Mouse (Mus musculus) intestine, postnatal 0 days (tissue): ENCODE measurements at regions not wholly inside any gene's neighbourhood (a gene's known extent, or its start where the extent isn't known, plus 50 kb on each side); places are given as distances from the start of the nearest gene placed in this dataset.

Source experiments
- ATAC-seq: fragments of 200-750 bp; cut with Nextera tagmentation; 2 replicates; pipeline ENCODE4 v1.8.0; 2017; ENCODE audit warnings: mild to moderate bottlenecking, moderate TSS enrichment, moderate library complexity
- H3K27ac ChIP-seq: fragments of 300-500 bp; sonication (generic); 2 replicates; pipeline ENCODE4 v1.5.1; 2014; ENCODE audit warnings: mild to moderate bottlenecking, low read depth, low read length, moderate library complexity
- H3K27me3 ChIP-seq: fragments of 300-500 bp; sonication (generic); replicated peaks from 2 replicates; pipeline ENCODE4 v1.6.1; 2014; ENCODE audit warnings: low read length, mixed read lengths; ENCODE audit not compliant: control insufficient read depth, insufficient read depth
- H3K36me3 ChIP-seq: fragments of 300-500 bp; sonication (generic); 2 replicates; pipeline ENCODE4 v1.6.1; 2014; ENCODE audit warnings: mild to moderate bottlenecking, moderate library complexity; ENCODE audit not compliant: control insufficient read depth, insufficient read depth
- H3K4me1 ChIP-seq: fragments of 300-500 bp; sonication (generic); replicated peaks from 2 replicates; pipeline ENCODE4 v1.6.1; 2014; ENCODE audit warnings: antibody characterized with exemption, low read length, mixed read lengths; ENCODE audit not compliant: control insufficient read depth, insufficient read depth
- H3K4me2 ChIP-seq: fragments of 300-500 bp; sonication (generic); replicated peaks from 2 replicates; pipeline ENCODE4 v1.6.1; 2014; ENCODE audit warnings: low read depth, mild to moderate bottlenecking, moderate library complexity
- H3K4me3 ChIP-seq: fragments of 300-500 bp; sonication (generic); 2 replicates; pipeline ENCODE4 v1.5.1; 2014; ENCODE audit warnings: low read depth, low read length
- H3K9ac ChIP-seq: fragments of 300-500 bp; sonication (generic); 2 replicates; pipeline ENCODE4 v1.6.1; 2014; ENCODE audit warnings: mild to moderate bottlenecking, low read depth, low read length
- H3K9me3 ChIP-seq: fragments of 300-500 bp; sonication (generic); 2 replicates; pipeline ENCODE4 v1.6.1; 2016; ENCODE audit warnings: mixed run types; ENCODE audit not compliant: control insufficient read depth
- CTCF ChIP-seq: sonication (generic); IDR thresholded peaks from 2 replicates; pipeline ENCODE4 v1.5.1; 2016; ENCODE audit warnings: low read depth, mild to moderate bottlenecking, control low read depth, antibody characterized with exemption, moderate library complexity
- WGBS: fragments of 180-500 bp; shearing (Covaris S2); extraction: QIAGEN DNeasy Blood & Tissue Kit; methylation state at CpG from one replicate; pipeline ENCODE4 v1.1.7; 2014; 5-methylcytosine and 5-hydroxymethylcytosine counted together

DNA sequence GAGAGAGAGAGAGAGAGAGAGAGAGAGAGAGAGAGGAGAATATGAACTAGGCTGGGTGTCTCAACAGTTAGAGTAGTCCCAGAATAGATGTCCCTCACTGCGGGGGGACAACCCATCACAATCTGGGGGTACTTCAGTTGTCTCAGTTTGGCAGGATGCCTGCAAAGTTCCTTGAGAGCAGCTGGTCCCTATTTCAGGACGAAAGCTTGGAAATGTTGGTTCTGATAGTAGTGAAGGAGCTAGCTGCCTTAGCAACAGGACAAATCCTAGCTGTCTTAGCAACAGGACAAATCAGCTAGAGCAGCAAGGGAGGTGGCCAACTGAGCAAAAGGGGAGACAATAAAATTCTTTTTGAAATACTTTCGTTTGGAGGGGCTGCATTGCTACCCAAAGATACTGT is 139.9 kb upstream of the Frg1 start:
- Histone ChIP-seq H3K27me3 (no peaks in the 10 kb centered on the region), H3K9ac (no peak overlapping the region), H3K4me1 (no peaks in the 10 kb centered on the region), H3K4me2 (no peak overlapping the region), H3K36me3 (no peaks in the 10 kb centered on the region), H3K4me3 (no peak overlapping the region), H3K27ac (no peak overlapping the region), H3K9me3 (no peaks in the 10 kb centered on the region)
- no peak for ATAC-seq
- 62% methylated on average over 3 of the region's 3 CpGs for WGBS
- no peak for TF ChIP-seq CTCF

DNA sequence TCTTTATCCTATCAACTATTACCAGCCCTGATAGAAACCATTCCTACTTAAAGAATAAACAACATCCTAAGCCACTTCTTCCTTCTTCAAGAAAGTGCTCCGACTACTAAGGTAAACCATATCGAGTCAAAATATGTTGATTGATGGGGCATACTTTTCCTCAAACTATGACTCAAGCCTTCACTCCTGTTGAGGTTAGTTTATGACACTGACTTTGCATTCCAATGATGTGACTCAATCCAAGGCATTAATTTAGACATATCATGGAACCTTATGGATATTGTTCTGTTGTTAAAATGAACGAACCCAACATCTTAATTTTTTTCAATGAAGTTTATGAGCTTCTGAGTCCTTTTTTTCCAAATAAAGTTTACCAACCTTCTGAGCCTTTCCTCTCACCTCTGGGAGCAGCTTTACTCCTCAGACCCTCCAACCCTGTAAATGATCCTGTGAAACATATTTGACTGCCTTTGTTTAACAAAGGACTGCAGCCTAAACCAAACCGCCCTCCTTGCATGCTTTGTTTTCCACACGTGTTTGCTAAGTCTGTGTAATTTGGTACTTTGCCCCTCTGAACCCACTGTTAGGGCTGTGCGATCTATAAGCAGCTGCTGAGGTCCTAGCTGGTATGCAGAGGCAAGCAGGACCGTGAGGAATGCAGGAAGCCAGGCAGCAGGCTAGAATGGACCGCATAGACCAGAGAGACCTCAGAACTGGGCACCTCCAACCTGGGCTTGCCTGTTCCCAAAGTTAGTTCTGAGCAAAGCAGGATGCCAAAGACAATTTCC is 136.1 kb upstream of the Frg1 start:
- TF ChIP-seq CTCF: no peak
- 22% methylated on average over 8 of the region's 8 CpGs for WGBS
- no peak overlapping the region for H3K4me3 ChIP-seq

DNA sequence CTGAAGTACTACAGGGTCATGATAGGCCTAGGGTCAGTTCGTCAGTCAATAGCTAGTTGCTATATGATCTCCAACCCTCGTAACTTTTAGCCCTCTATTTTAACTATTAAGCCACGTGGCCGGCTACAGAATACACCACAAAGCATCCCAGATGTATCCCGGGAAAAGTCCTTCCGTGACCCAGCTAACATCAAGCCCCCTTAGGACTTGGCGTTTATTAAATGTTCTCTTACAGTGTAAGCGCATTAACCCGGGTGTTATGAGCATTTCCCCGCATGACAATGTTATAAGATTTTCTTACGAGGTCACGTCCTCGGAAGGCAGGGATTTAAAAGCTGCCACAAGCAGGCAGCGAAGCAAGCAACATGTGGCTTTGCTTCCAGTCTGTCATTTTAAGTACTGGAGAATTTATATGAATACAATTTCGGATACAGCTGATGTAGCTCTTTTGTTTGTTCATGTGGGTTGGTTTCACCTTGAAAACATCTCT is 135.1 kb upstream of the Frg1 start:
- Histone ChIP-seq H3K27me3 (no peaks in the 10 kb centered on the region), H3K36me3 (no peaks in the 10 kb centered on the region), H3K27ac (no peak overlapping the region), H3K9me3 (no peaks in the 10 kb centered on the region), H3K4me1 (no peaks in the 10 kb centered on the region), H3K9ac (no peak overlapping the region), H3K4me2 (no peak overlapping the region), H3K4me3 (no peak overlapping the region)
- TF ChIP-seq CTCF: no peak
- 69% methylated on average over 15 of the region's 15 CpGs for WGBS
- ATAC-seq: no peak

More for the DNA sequence above, 136.1 kb upstream of the Frg1 start:
- Histone ChIP-seq H3K9me3 (no peaks in the 10 kb centered on the region), H3K27me3 (no peaks in the 10 kb centered on the region), H3K9ac (no peak overlapping the region), H3K36me3 (no peaks in the 10 kb centered on the region), H3K4me1 (no peaks in the 10 kb centered on the region), H3K27ac (no peak overlapping the region), H3K4me2 (no peak overlapping the region)
- no peak for ATAC-seq

- Histone ChIP-seq H3K27ac (no peak overlapping the region), H3K9ac (no peak overlapping the region), H3K4me2 (no peak overlapping the region), H3K27me3 (no peaks in the 10 kb centered on the region), H3K4me3 (no peak overlapping the region), H3K4me1 (no peaks in the 10 kb centered on the region), H3K36me3 (no peaks in the 10 kb centered on the region), H3K9me3 (no peaks in the 10 kb centered on the region)
- ATAC-seq: no peak
- 68% methylated on average over 2 of the region's 2 CpGs for WGBS
- TF ChIP-seq CTCF: no peak
Observed at GRCm38 (mm10) chr8:41550095-41550420, 133.2 kb upstream of the Frg1 start.

GRCm38 (mm10) chr8:41549220-41550094 is 132.6 kb upstream of the Frg1 start:
- Histone ChIP-seq H3K36me3 (no peaks in the 10 kb centered on the region), H3K9ac (no peak overlapping the region), H3K4me3 (no peak overlapping the region), H3K27me3 (no peaks in the 10 kb centered on the region), H3K4me1 (no peaks in the 10 kb centered on the region), H3K4me2 (no peak overlapping the region), H3K9me3 (no peaks in the 10 kb centered on the region), H3K27ac (no peak overlapping the region)
- WGBS: 72% methylated on average over 25 of the region's 25 CpGs
- ATAC-seq: no peak
- TF ChIP-seq CTCF: no peak

DNA sequence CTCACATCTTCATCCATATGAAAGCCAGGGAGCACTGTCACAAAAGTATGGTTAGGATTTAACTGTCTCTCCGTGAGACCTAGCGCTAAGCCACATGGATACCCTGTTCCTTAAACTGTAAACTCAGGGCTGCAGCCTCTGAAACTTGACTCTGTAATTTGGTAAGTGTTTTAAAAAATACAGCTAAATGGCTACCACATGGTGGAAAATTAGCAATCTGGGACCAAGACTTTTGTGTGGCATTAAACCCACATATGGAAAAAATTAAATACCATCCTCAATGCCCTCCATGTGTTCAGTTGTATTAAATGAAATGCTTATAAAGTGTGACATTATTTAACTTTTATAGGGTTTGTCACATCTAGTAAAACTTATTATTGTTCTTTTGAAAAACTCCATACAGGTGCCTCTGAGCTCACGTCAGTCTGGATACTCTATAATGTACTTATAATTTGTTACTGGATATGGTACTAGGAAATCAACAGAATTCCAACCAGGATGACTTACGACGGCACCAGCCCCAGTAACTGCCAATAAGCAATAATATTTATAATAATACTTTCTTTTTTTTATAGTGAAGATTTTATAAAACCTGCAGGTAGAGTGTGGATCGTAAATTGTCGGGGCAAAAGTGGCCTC is 131.0 kb upstream of the Frg1 start:
- Histone ChIP-seq H3K4me2 (no peak overlapping the region), H3K9me3 (no peaks in the 10 kb centered on the region), H3K4me3 (no peak overlapping the region), H3K4me1 (no peaks in the 10 kb centered on the region), H3K27me3 (no peaks in the 10 kb centered on the region), H3K27ac (no peak overlapping the region), H3K9ac (no peak overlapping the region), H3K36me3 (no peaks in the 10 kb centered on the region)
- ATAC-seq: no peak
- TF ChIP-seq CTCF: no peak
- WGBS: 88% methylated on average over 7 of the region's 7 CpGs
